Mouse (Mus musculus) adrenal gland, postnatal 10 days (tissue): ENCODE measurements around the gene Gm28053. TPM values are rescaled to one million over a fixed set of nuclear protein-coding genes. Genes with fewer than 3 reads are reported as not detected.
A peak's percentile ranks its signal among the peaks of the same experiment; 100 is the strongest.

Experiments used
- DNase-seq: peaks from one replicate; pipeline ENCODE4 v3.0.0; 2021; ENCODE audit warnings: mixed read lengths
- total RNA-seq, 2 experiments: library from RNA; stranded (reverse); gene quantifications; 2 replicates each; pipeline ENCODE4 v1.2.3; 2021

The Gm28053 gene
- total RNA-seq, 2 experiments from 2014 or later, result 9.1 to 10.3 TPM

- no peak for DNase-seq
These were observed 25.4 kb upstream of the Gm28053 start for GRCm38 (mm10) chr6:48692962-48693361.

DNA sequence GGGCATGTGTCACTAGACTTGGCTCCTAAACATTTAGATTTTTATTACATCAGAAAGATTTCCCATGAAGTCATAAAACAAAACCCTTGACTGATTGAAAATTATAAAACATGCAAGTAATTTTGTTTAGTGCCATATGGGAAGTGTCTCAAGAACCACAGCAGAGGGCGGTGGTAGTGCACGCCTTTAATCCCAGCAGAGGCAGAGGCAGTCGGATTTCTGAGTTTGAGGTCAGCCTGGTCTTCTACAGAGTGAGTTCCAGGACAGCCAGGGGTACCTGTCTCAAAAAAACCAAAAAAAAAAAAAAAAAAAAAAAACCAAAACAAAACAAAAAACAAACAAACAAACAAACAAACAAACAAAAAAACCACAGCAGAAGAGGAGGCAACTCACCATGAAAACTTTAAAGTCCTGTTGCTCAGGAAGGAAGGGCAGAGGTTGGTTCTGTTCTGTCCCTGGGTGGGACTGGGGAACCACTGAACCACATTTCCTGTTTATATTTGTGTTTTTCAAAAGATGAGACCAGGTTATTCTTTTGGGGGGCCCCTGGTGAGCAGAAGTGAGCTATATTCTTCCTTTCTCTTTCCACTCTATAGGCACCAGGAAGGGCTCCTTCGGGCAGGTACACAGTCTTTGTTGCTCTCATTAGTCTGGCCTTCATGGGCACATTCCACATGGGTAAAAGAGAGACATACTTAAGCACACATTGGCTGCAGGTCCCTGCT lies 21.4 kb upstream of the Gm28053 start:
- DNase-seq, result no peak

DNA sequence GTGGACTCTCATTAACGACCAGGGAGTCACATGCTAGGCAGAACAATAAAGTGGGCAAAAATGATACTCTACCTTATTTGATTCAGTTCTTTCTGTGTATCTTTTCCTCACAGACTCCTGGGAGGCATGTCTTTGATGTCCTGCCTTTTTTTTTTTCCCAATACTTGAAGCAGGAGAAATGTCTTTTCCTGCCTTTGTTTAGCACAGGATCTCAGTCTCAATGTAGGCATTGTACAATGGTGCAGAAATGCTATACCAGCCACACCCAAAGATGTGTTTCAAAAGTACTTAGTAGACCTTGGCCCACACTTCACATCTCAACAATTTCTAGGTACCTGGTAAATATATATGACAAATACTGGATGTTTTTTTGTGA lies 20.9 kb upstream of the Gm28053 start:
- no peak for DNase-seq

- DNase-seq, result no peak
These were observed 20.1 kb upstream of the Gm28053 start for GRCm38 (mm10) chr6:48698066-48698856.

DNA sequence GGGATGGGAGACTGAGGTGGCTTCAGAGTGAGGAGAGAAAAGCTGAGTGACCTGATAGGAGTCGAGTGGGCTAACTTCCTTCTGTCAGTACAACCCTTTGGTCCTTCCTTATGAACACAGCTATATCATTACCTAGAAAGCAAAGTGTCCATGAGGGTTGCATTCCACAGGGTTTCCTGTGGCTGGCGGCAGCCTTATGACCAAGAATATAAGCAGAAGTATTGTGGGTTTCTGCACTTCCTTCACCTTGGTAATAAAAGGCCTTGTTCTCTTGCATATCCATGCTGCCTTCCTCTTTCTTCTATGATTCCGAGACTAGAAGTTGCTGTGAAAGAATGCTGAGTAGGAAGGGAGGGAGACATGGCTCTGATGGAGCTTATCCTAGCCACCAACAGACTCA lies 19.5 kb upstream of the Gm28053 start:
- no peak for DNase-seq

DNA sequence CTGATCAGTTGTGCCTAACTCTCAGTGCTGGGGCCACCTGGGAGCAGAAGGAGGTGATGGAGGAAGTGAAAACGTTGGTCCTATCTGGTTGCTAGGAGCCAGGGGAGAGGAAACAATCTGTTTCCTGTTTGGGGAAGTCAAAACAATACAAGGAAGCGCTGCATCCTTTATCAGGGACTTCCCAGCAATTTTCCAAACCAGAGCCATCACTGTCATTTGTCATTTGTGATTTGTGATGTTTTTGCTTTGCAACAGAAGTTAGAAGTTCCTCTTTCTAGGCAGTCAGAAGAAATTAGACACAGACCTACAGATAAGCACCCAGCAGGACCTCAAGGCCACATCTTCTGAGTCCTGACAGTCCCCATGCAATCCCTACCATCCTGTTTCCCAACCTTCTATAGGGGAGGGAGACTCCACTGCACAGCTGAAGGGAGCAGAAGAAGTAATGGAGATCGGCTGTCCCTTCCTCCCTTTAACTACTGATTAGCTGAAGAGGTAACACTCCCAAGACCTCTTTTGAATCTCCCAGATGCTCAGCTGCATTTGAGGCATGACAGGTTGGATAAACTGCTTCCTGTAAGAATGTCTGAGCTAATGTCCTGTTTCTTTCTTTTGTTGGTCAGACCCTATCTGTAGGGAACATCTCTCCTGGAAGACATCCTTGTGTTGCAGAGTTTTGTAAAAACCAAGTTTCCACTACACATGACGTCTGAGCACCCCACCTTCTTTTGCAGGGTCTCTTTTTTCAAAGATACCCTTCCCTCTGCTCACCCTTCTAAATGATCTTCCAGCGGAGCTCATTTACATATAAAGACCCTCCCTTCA lies 17.9 kb upstream of the Gm28053 start:
- no peak for DNase-seq

DNA sequence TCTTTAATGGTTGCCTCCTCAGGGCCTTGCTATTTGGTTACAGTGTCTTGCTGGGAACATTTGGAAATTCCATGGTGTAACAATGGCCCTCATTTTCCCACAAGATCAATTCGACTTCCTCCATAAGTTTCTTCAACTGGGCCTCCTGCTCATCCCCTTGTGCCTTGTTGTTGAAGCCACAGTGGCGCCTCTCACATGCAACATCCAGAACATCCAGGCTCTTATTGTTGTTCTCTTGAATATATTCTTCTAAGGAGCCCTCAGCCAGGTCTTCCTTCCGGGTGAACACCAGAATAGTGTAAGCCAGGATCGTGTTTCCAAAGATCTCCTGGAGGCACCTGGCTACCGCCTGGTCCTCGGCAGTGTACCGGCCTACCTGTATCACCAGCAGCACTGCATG lies 16.3 kb upstream of the Gm28053 start:
- DNase-seq, result no peak

DNA sequence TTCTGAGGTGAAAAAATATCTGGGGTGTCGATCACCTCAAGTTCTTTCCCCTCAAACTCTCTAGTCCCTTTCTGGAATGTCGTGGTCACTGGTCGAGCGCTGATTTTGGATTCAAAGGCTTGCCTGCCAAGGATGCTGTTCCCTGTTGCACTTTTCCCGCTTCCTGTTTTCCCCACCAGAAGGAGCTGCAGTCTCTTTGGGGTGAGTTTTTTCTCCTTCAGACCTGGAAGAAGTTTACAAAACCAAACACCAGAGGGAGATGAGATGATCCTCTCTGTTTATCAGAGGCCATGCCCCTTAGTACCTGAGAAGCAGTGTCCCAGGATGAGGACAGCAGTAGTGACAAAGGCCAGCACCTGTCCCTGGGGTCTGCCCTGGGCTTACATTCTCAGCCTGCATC lies 15.8 kb upstream of the Gm28053 start:
- no peak for DNase-seq

- DNase-seq, result no peak
These were observed 14.3 kb upstream of the Gm28053 start for GRCm38 (mm10) chr6:48704146-48704545.

DNA sequence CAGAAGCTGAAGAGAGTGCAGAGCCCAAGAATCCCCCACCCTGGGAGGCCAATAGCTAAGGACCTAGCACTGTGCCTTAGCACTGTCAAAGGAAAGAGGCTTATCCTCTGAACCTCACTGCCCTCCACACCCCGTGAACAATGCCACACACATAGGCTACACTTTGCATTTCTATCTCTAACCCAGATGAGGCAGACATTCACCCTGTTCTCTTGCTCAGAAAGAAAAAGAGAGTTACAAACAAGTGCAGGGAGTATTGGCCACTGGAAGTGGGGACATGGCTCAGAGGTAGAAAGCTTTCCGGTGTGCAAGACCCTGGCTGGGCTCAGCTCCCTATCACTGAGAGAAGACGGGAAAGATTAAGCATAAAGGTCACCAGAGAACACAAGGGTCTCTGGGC lies 12.3 kb upstream of the Gm28053 start:
- DNase-seq, result no peak

DNA sequence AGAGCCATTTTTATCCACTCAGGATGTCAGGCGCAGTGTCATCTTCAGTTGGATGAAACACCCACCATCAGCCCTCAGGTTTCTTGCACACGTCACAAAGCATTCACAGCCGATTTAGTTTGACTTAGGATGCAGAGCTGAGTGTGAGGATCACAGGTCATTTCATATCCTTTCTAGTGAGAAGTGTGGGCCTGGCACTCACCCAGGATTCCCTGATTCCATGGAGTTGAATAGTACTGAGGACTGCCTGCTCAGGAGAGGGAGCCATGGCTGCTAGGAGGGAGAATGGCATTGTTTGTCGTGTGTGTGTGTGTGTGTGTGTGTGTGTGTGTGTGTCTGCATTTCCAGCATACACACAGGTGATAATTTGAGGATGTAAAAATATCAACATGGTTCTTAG lies 1.9 kb downstream of the Gm28053 start:
- no peak for DNase-seq

DNA sequence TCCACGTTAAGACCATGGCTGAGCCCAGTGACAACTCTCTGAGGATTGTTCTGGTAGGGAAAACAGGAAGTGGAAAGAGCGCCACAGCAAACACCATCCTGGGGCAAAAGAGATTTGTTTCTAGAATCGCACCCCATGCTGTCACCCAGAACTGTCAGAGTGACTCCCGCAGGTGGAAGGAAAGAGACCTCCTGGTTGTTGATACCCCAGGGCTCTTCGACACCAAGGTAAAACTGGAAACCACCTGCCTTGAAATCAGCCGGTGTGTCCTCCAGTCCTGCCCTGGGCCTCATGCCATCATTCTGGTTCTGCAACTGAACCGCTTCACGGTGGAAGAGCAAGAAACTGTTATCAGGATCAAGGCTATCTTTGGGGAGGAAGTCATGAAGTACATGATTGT lies 5.1 kb downstream of the Gm28053 start:
- DNase-seq, result no peak

- DNase-seq, result peak; percentile 51
These were observed 7.1 kb downstream of the Gm28053 start for GRCm38 (mm10) chr6:48725476-48725875.

GRCm38 (mm10) chr6:48727761-48728160 lies 9.4 kb downstream of the Gm28053 start:
- DNase-seq, result no peak

DNA sequence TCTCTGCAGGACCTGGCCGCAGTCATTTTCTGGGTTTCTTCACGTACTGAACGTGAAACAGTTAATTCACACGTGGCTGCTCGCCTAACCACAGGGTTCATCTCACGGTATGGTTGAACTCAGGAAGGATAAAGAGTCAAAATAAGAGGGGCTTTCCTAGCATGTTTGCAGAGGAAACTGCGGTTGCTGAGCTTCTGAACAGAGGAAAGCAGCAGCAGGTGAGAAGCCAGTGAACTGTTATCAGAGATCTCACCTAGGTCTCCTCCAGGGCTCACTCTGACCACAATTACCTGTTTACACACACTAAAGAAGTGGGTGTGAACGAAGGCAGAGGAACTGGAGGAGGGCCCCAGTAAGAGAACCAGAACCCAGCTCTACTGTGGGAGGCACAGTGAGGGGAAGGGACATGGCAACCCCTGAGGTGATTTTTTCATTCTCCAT lies 14.5 kb downstream of the Gm28053 start:
- DNase-seq, result no peak

DNA sequence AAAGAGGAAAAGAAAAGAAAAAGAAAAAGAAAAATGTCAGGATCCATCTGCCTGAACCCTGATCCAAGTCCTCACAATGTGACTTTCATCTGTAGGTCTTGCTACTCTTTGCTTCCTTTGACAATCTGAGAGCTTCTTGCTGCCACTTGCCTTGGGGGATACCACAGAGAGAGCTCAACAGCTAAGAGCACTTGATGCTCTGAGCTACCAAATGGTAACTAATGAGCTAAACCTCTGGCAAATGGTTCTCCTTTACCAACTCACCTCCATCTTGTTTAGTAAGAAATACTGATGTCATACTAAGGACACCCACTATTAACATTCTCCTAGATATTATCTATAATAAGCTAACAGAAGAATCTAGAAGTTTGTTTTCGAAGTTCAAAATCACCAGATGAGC lies 15.3 kb downstream of the Gm28053 start:
- no peak for DNase-seq

DNA sequence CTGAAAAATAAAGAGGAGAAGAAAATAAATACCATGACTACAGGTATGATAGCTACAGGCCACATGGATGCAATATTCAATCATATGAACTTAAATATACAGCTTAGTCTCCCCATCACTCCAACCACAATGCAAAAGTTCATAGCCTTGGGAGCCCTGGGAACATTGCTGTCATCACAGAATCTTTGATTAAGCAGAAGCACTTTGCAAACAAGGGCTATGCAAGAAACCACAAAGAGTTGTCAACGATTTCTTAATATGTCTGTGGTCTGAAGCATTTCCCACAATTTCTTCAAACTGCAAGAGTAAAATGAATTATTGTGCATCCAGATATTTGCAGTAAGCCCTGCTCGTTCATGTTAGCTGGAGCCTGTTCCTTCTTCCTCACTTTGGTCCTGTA lies 18.6 kb downstream of the Gm28053 start:
- no peak for DNase-seq

GRCm38 (mm10) chr6:48737688-48738087 lies 19.3 kb downstream of the Gm28053 start:
- no peak for DNase-seq

DNA sequence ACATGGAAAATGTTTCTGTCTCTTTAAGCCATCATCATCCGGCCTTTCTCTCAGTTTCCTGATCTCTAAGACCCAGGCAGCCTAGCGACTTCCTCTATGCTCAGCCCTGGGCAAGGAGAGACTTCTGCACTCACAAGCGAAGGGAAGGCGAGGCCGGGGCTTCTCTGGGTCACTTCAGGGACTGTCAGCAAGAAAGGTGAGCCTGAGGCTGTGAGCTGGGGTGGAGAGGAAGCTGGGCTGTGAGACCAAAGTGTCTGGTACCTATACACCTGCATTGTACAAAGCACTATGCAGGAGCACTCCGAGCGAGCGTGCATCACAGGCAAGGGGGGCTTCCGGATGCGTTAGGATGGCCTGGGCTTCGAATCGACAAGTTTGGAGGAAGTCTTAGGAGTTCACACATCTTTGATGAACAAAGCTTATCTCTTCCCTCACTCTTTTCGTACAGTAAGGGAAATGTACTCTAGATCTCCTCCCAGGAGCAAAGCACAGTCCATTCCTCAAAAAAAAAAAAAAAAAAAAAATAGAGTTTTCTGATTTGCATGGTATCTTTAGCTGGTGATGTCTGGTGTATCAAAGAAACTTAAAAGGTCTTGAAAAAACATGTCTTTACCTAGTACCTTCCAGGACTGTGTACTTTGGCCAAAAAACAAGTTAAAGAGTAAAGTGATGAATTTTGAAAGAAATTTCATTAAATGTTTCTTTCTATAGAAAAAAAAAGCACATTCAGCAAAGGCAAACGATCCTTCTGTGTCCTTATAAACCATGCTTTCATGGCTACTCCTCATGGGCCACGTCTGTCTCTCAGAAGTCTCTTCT lies 20.8 kb downstream of the Gm28053 start, which contains the start of gene Gimap1:
Gene Gimap1, plus strand, starts transcription at position 94 of the 819 bp plus-strand sequence.
- DNase-seq, result peak; percentile 29

- DNase-seq, result no peak
These were observed 21.3 kb downstream of the Gm28053 start for GRCm38 (mm10) chr6:48739780-48740055.

DNA sequence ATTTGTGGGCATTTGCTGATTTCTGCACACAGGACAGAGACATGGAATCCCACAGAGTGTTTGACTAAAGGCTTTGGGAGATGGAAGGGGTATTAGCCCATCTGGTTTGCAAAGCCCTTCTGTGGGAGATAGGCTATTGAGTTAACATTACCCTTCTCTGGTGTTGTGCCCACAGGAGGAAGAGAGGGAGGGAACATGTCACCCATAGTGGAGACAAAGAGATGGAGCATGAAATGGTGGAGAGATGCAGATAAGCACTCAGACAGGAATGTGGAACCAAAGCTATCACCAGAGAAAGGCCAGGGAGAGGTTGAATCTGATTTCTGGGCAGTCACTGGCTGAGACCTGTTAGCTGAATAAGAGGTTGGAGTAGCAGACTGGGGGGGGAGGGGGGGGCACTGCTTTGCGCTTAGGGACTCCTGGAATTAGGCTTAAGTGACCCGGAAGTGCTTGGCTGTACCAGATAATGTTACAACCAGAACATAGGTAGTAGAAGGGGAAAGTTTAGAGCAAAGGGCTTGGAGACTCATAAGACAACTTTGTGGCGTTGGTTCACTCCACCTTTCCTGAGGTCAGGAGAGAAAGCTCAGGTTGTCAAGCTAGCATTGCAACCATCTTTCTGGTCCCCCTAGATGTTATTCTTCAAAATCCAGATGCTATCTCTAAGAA lies 22.2 kb downstream of the Gm28053 start:
- no peak for DNase-seq

GRCm38 (mm10) chr6:48741273-48741672 lies 22.9 kb downstream of the Gm28053 start:
- no peak for DNase-seq
